Mouse (Mus musculus): ENCODE data around the gene Hsd11b1. TPM values are rescaled to one million over a fixed set of nuclear protein-coding genes. Genes with fewer than 3 reads are reported as not detected.

Gene Hsd11b1
- 10 to 100 TPM; 77.4 to 80.8 TPM for total RNA-seq (2023)

GRCm38 (mm10) chr1:193263955-193264598 lies at the start of gene Hsd11b1:
TSS of gene Hsd11b1 (minus strand) at chr1:193264075.

GRCm38 (mm10) chr1:193272916-193273601 lies 9.2 kb upstream of the Hsd11b1 start, which contains the start of gene G0s2:
TSS of gene G0s2 (minus strand) at chr1:193273217.

GRCm38 (mm10) chr1:193207503-193207902 lies 56.4 kb downstream of the Hsd11b1 start, which contains the start of gene Lamb3:
TSS of gene Lamb3 (plus strand) at chr1:193207699.

GRCm38 (mm10) chr1:193201383-193201778 lies 62.5 kb downstream of the Hsd11b1 start, which contains the start of gene Traf3ip3:
TSS of gene Traf3ip3 (minus strand) at chr1:193201703.

Other genes starting within 250 kb of the Hsd11b1 start
- under 1 TPM; 0.38 to 0.65 TPM for gene Syt14, start 228.3 kb downstream of the Hsd11b1 start, total RNA-seq (2023)
- gene Diexf, start 133.8 kb downstream of the Hsd11b1 start, total RNA-seq (2023) = 10 to 100 TPM; 58.6 to 62.2 TPM
- gene Irf6, start 111.0 kb downstream of the Hsd11b1 start, total RNA-seq (2023) = 10 to 100 TPM in 1 of 2 experiments, 1 to 10 TPM in 1; 7.5 to 10.2 TPM
- gene A130010J15Rik, start 96.0 kb downstream of the Hsd11b1 start, total RNA-seq (2023) = 1 to 10 TPM; 1.8 to 3.6 TPM
- 100 to 1,000 TPM; 505 to 567 TPM for gene Traf3ip3, start 62.4 kb downstream of the Hsd11b1 start, total RNA-seq (2023)
- 10 to 100 TPM; 10.4 to 19.3 TPM for gene Lamb3, start 56.4 kb downstream of the Hsd11b1 start, total RNA-seq (2023)
- 1 to 10 TPM; 1.4 to 1.8 TPM for gene G0s2, start 9.1 kb upstream of the Hsd11b1 start, total RNA-seq (2023)
- not detected for gene Camk1g, start 106.2 kb upstream of the Hsd11b1 start, total RNA-seq (2023)